Mouse (Mus musculus) cerebellum, adult 11-12 months (tissue): ENCODE measurements around the gene Kbtbd4.

Experiments used
- DNase-seq: peaks from one replicate; pipeline ENCODE4 v3.0.0; 2022

Gene Kbtbd4

DNA sequence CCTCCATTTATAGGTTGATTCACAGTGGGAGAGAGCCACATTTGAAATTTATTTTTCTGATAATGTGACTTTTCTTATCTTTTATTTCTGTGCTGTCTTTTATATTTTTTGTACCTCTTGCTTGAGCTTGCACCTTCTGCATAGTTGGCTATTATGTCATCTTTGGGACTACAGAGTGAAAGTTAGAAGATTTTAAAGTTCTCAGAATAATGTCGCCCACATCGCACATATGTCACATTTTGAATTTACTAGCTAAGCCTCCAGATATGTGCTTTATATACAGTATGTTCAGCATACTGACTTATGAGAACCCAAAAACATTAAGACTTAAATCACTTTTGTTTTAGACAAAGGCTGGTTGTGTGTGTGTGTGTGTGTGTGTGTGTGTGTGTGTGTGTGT lies 55.5 kb downstream of the Kbtbd4 start:
- DNase-seq: no peak
